Mouse (Mus musculus) liver, embryonic 14.5 days (tissue): ENCODE data around the gene Agtpbp1. TPM values are rescaled to one million over a fixed set of nuclear protein-coding genes. Genes with fewer than 3 reads are reported as not detected.

Source experiments
- ATAC-seq: fragments of 200-750 bp; cut with Nextera tagmentation; 2 replicates; pipeline ENCODE4 v1.8.0; 2017; ENCODE audit warnings: moderate number of reproducible peaks, mild to moderate bottlenecking, moderate library complexity; ENCODE audit not compliant: insufficient read depth
- DNase-seq, 3 experiments: peaks; one replicate each; pipeline ENCODE4 v3.0.0-alpha.2; 2012 to 2013; ENCODE audit warnings: low read depth in 3 of 3, low spot score in 3 of 3
- H3K27ac ChIP-seq: fragments of 300-500 bp; sonication (generic); 2 replicates; pipeline ENCODE4 v1.5.1; 2014; ENCODE audit warnings: moderate library complexity, mild to moderate bottlenecking, control low read depth, inconsistent platforms
- H3K27me3 ChIP-seq: fragments of 300-500 bp; sonication (generic); 2 replicates; pipeline ENCODE4 v1.6.1; 2014; ENCODE audit warnings: mild to moderate bottlenecking, low read length, moderate library complexity; ENCODE audit not compliant: control insufficient read depth, insufficient read depth
- H3K36me3 ChIP-seq: fragments of 300-500 bp; sonication (generic); replicated peaks from 2 replicates; pipeline ENCODE4 v1.6.1; 2014; ENCODE audit warnings: low read depth; ENCODE audit not compliant: control insufficient read depth, insufficient read depth
- H3K4me1 ChIP-seq, 2 experiments: fragments of 200-500 bp in 1 of 2; fragments of 300-500 bp in 1 of 2; sonication (generic) in 1 of 2; replicated peaks; 2 replicates each; pipeline ENCODE4 v1.6.1; 2012 to 2014; ENCODE audit warnings: antibody characterized with exemption in 1 of 2, inconsistent platforms in 1 of 2, low read length in 1 of 2; ENCODE audit not compliant: control insufficient read depth in 2 of 2, insufficient read depth in 2 of 2
- H3K4me2 ChIP-seq: fragments of 300-500 bp; sonication (generic); 2 replicates; pipeline ENCODE4 v1.6.1; 2014; ENCODE audit warnings: low read depth, mild to moderate bottlenecking, control low read depth, moderate library complexity
- H3K4me3 ChIP-seq, 2 experiments: fragments of 200-500 bp in 1 of 2; fragments of 300-500 bp in 1 of 2; sonication (generic) in 1 of 2; 2 replicates each; pipeline ENCODE4 v1.5.1; 2012 to 2014; ENCODE audit warnings: low read depth in 2 of 2, low read length in 2 of 2, mild to moderate bottlenecking in 2 of 2, control low read depth in 1 of 2, inconsistent platforms in 1 of 2, moderate library complexity in 1 of 2; ENCODE audit not compliant: insufficient read depth in 1 of 2
- H3K9ac ChIP-seq: fragments of 300-500 bp; sonication (generic); replicated peaks from 2 replicates; pipeline ENCODE4 v1.6.1; 2014; ENCODE audit warnings: mild to moderate bottlenecking, control low read depth, moderate library complexity
- H3K9me3 ChIP-seq: fragments of 300-500 bp; sonication (generic); 2 replicates; pipeline ENCODE4 v1.6.1; 2016; ENCODE audit warnings: low read length, mixed read lengths; ENCODE audit not compliant: control insufficient read depth
- CTCF ChIP-seq: IDR thresholded peaks from 2 replicates; pipeline ENCODE4 v1.5.1; 2016; ENCODE audit warnings: antibody characterized with exemption, low read depth, control low read depth
- EP300 ChIP-seq: IDR thresholded peaks from 2 replicates; pipeline ENCODE4 v1.6.1; 2016; ENCODE audit warnings: antibody characterized with exemption, low read depth
- WGBS: fragments of 180-500 bp; shearing (Covaris S2); extraction: QIAGEN DNeasy Blood & Tissue Kit; methylation state at CpG from one replicate; pipeline ENCODE4 v1.1.7; 2014; ENCODE audit not compliant: insufficient replicate concordance; 5-methylcytosine and 5-hydroxymethylcytosine counted together
- polyA plus RNA-seq, 2 experiments: library from polyadenylated mRNA; depleted of rRNA in 1 of 2; stranded (reverse) in 1 of 2; unstranded in 1 of 2; fragments of >200 nt; fragmentation: Nextera tagmentation in 1 of 2; extraction: Ambion mirVana in 1 of 2; gene quantifications; 2 replicates each; pipeline versions ENCODE4 v1.2.1 to v1.2.3; 2012 to 2014

Gene Agtpbp1
- polyA plus RNA-seq, 2 experiments, result 4.8 to 10.3 TPM

DNA sequence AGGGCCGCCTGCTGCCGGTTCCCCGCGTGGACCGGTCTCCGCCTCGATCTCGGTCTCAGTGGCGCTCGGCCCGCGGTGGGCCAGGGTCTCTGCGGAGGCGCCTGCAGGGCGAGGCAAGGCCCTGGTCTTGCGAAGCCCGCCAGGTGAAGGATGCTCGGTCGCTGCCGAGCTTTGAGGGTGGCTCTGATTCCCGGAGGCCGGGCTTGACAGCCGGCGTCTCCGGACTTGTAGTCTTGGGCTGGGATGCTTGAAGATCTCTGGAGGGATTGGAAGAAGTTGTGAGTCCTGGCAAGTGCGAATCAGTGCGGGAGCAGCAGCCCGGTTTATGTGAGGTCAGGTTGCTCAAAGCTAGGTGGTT lies 600 bp upstream of the Agtpbp1 start:
- H3K27me3 ChIP-seq, result no peaks in the 10 kb centered on the region
- H3K4me2 ChIP-seq, result peak overlapping the region; percentile 100
- peaks cover under 1% of the 10 kb centered on the region for H3K36me3 ChIP-seq
- H3K4me3 ChIP-seq, result peak overlapping the region; percentile 84 to 90
- TF ChIP-seq EP300, result no peak
- TF ChIP-seq CTCF, result no peak
- peak overlapping the region; percentile 57 for H3K27ac ChIP-seq
- ATAC-seq (no peak), DNase-seq (peak in 2 of 3 experiments; percentile 19 to 32)
- peak overlapping the region; percentile 87 for H3K9ac ChIP-seq
- WGBS, result under 1% methylated on average over 28 of the region's 28 CpGs
- H3K9me3 ChIP-seq, result no peaks in the 10 kb centered on the region
- peaks cover 11 to 28% of the 10 kb centered on the region in 2 experiments for H3K4me1 ChIP-seq

GRCm38 (mm10) chr13:59584481-59584880 lies 546 bp downstream of the Agtpbp1 start:
- Histone ChIP-seq H3K27ac (peak overlapping the region; percentile 62), H3K36me3 (no peaks in the 10 kb centered on the region; the same call in 1 of the 2 replicates), H3K27me3 (no peaks in the 10 kb centered on the region), H3K4me3 (peak overlapping the region; percentile 58 to 90), H3K9me3 (no peaks in the 10 kb centered on the region), H3K9ac (peak overlapping the region; percentile 80), H3K4me1 (peaks cover 11 to 28% of the 10 kb centered on the region in 2 experiments), H3K4me2 (peak overlapping the region; percentile 100)
- TF ChIP-seq EP300 (no peak), CTCF (peak; percentile 29; the same call in 1 of the 2 replicates)
- DNase-seq (peak in 2 of 3 experiments; percentile 6 to 11), ATAC-seq (peak; percentile 15)
- WGBS, result 4% methylated on average over 9 of the region's 9 CpGs

DNA sequence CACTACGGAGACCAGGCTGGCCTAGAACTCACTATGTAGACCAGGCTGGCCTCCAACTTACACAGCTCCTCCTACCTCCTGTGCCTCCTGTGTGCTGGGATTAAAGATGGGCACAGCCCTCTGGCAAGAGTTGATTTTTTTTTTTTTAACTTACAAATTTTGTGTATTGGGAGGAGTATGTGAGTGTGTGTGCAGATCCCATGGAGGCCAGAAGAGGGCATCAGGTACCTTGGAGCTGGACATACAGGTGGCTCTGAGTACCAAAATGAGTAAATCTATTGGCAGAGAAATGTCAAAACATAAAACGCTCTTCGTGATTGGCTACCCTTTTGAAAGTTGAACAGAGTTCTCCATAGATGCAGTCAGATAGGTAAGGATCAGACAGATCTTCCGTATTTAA lies 4.1 kb downstream of the Agtpbp1 start:
- 82% methylated on average over 4 of the region's 4 CpGs for WGBS
- TF ChIP-seq EP300, result no peak
- peak; percentile 54 for TF ChIP-seq CTCF

GRCm38 (mm10) chr13:59572549-59572948 lies 12.5 kb downstream of the Agtpbp1 start:
- no peak for ATAC-seq
- DNase-seq, result no peak
- Histone ChIP-seq H3K27me3 (no peaks in the 10 kb centered on the region; the same call in 1 of the 2 replicates), H3K27ac (no peak overlapping the region), H3K9ac (no peak overlapping the region), H3K36me3 (no peaks in the 10 kb centered on the region), H3K4me2 (no peak overlapping the region), H3K4me3 (no peak overlapping the region), H3K9me3 (no peaks in the 10 kb centered on the region), H3K4me1 (no peaks in the 10 kb centered on the region)
- TF ChIP-seq CTCF, result no peak
- no peak for TF ChIP-seq EP300
- 75% methylated on average over 2 of the region's 2 CpGs for WGBS

More for the DNA sequence above, 4.1 kb downstream of the Agtpbp1 start:
- Histone ChIP-seq H3K4me1 (peaks cover 6 to 10% of the 10 kb centered on the region in 2 experiments), H3K4me3 (no peak overlapping the region), H3K9ac (no peak overlapping the region), H3K27me3 (no peaks in the 10 kb centered on the region), H3K9me3 (no peaks in the 10 kb centered on the region), H3K27ac (no peak overlapping the region), H3K4me2 (no peak overlapping the region), H3K36me3 (no peaks in the 10 kb centered on the region)
- no peak for ATAC-seq
- DNase-seq, result peak in 1 of 3 experiments; percentile 14

DNA sequence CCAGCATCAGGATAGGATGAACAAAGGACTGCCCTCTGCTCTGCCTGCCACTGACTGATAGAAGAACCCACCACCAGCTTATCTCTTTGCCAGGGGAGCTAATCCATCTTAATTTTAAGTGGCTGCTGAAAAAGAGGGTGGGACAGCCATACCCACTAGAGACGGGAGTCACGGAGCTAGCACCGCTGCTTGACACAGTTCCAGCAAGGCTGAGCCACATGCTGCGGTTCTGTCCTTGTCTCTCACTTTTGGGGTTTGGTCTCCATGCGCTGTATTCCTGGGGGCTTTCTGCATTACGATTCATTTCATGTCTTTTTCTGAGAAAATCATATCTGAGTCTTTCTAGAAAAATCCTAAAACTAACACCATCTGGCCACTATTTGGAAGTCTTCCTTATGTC lies 13.9 kb downstream of the Agtpbp1 start:
- no peak overlapping the region for H3K4me2 ChIP-seq
- H3K36me3 ChIP-seq, result no peaks in the 10 kb centered on the region
- H3K9ac ChIP-seq, result no peak overlapping the region
- H3K4me3 ChIP-seq, result no peak overlapping the region
- DNase-seq (no peak), ATAC-seq (no peak)
- no peaks in the 10 kb centered on the region for H3K4me1 ChIP-seq
- WGBS, result 62% methylated on average over 6 of the region's 6 CpGs
- TF ChIP-seq CTCF, result no peak
- no peak for TF ChIP-seq EP300
- no peak overlapping the region for H3K27ac ChIP-seq
- no peaks in the 10 kb centered on the region for H3K9me3 ChIP-seq
- H3K27me3 ChIP-seq, result no peaks in the 10 kb centered on the region; the same call in 1 of the 2 replicates
